Mouse (Mus musculus): ENCODE measurements around the gene Erc2. TPM values are rescaled to one million over a fixed set of nuclear protein-coding genes. Genes with fewer than 3 reads are reported as not detected.

Erc2 gene
- polyA plus RNA-seq, 2 experiments, result 0.52 to 0.99 TPM

GRCm38 (mm10) chr14:28060891-28061290 lies 438.7 kb downstream of the Erc2 start:
- Histone ChIP-seq H3K27ac (no peak overlapping the region), H3K9ac (replicated peaks) (no peak overlapping the region), H3K4me3 (ENCODE audit: insufficient read depth in 1 of 2, low read depth in 2 of 2, low read length in 2 of 2) (no peak overlapping the region), H3K4me1 (replicated peaks; ENCODE audit: control insufficient read depth in 2 of 2, insufficient read depth in 2 of 2, low read length in 1 of 2) (no peaks in the 10 kb centered on the region), H3K36me3 (replicated peaks; ENCODE audit: control insufficient read depth, insufficient read depth, low read depth) (no peaks in the 10 kb centered on the region), H3K4me2 (ENCODE audit: low read depth) (no peak overlapping the region), H3K27me3 (ENCODE audit: control insufficient read depth, insufficient read depth, low read length) (no peaks in the 10 kb centered on the region), H3K9me3 (ENCODE audit: control insufficient read depth, low read length) (no peaks in the 10 kb centered on the region)
- ATAC-seq (ENCODE audit: insufficient read depth) (no peak), DNase-seq (ENCODE audit: low read depth in 3 of 3, low spot score in 3 of 3) (no peak)
- TF ChIP-seq CTCF (IDR thresholded peaks at IDR 0.05; ENCODE audit: low read depth) (no peak), EP300 (IDR thresholded peaks at IDR 0.05; ENCODE audit: low read depth) (no peak)
- 69% methylated on average over 4 of the region's 4 CpGs for WGBS (ENCODE audit: insufficient replicate concordance)

- H3K36me3 ChIP-seq (replicated peaks; ENCODE audit: control insufficient read depth, insufficient read depth, low read depth), result no peaks in the 10 kb centered on the region
- 65% methylated on average over 3 of the region's 3 CpGs for WGBS (ENCODE audit: insufficient replicate concordance)
- H3K27ac ChIP-seq, result no peak overlapping the region
- no peaks in the 10 kb centered on the region for H3K9me3 ChIP-seq (ENCODE audit: control insufficient read depth, low read length)
- H3K9ac ChIP-seq (replicated peaks), result no peak overlapping the region
- ATAC-seq (ENCODE audit: insufficient read depth), result no peak
- TF ChIP-seq EP300 (IDR thresholded peaks at IDR 0.05; ENCODE audit: low read depth) (no peak), CTCF (IDR thresholded peaks at IDR 0.05; ENCODE audit: low read depth) (no peak)
- no peak for DNase-seq (ENCODE audit: low read depth in 3 of 3, low spot score in 3 of 3)
- no peak overlapping the region for H3K4me3 ChIP-seq (ENCODE audit: insufficient read depth in 1 of 2, low read depth in 2 of 2, low read length in 2 of 2)
- no peaks in the 10 kb centered on the region for H3K4me1 ChIP-seq (replicated peaks; ENCODE audit: control insufficient read depth in 2 of 2, insufficient read depth in 2 of 2, low read length in 1 of 2)
- no peak overlapping the region for H3K4me2 ChIP-seq (ENCODE audit: low read depth)
- H3K27me3 ChIP-seq (ENCODE audit: control insufficient read depth, insufficient read depth, low read length), result no peaks in the 10 kb centered on the region
These were observed 439.6 kb downstream of the Erc2 start for GRCm38 (mm10) chr14:28061649-28062375.

GRCm38 (mm10) chr14:28068021-28068420 lies 445.8 kb downstream of the Erc2 start:
- H3K4me2 ChIP-seq (ENCODE audit: low read depth), result no peak overlapping the region
- ATAC-seq (ENCODE audit: insufficient read depth), result no peak
- H3K4me1 ChIP-seq (replicated peaks; ENCODE audit: control insufficient read depth in 2 of 2, insufficient read depth in 2 of 2, low read length in 1 of 2), result no peaks in the 10 kb centered on the region
- no peaks in the 10 kb centered on the region for H3K36me3 ChIP-seq (replicated peaks; ENCODE audit: control insufficient read depth, insufficient read depth, low read depth)
- H3K27ac ChIP-seq, result no peak overlapping the region
- no peak overlapping the region for H3K9ac ChIP-seq (replicated peaks)
- no peaks in the 10 kb centered on the region for H3K27me3 ChIP-seq (ENCODE audit: control insufficient read depth, insufficient read depth, low read length)
- TF ChIP-seq EP300 (IDR thresholded peaks at IDR 0.05; ENCODE audit: low read depth), result no peak
- no peak for TF ChIP-seq CTCF (IDR thresholded peaks at IDR 0.05; ENCODE audit: low read depth)
- no peak for DNase-seq (ENCODE audit: low read depth in 3 of 3, low spot score in 3 of 3)
- WGBS (ENCODE audit: insufficient replicate concordance), result 53% methylated on average over 12 of the region's 12 CpGs
- H3K9me3 ChIP-seq (ENCODE audit: control insufficient read depth, low read length), result no peaks in the 10 kb centered on the region
- H3K4me3 ChIP-seq (ENCODE audit: insufficient read depth in 1 of 2, low read depth in 2 of 2, low read length in 2 of 2), result no peak overlapping the region

DNA sequence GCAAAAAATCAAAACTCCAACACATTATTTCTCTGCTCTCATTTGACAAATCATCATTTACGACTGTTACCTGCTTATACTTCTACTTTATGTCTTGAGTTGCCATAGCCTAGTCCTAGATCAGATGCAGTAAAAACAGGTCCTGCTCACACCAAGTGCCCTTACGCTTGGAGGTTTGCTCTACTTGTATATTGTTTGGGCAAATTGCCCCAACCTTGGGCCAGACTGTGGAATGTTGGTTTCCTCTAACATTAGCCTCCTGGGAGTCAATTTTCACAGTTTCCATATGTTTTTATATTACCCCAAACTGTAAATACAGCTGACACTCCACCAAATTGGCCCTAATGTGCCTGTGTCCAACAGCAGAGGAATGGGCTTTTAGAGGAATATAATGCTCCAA lies 447.6 kb downstream of the Erc2 start:
- ATAC-seq (ENCODE audit: insufficient read depth), result no peak
- WGBS (ENCODE audit: insufficient replicate concordance), result 55% methylated on average over 2 of the region's 2 CpGs
- no peaks in the 10 kb centered on the region for H3K9me3 ChIP-seq (ENCODE audit: control insufficient read depth, low read length)

DNA sequence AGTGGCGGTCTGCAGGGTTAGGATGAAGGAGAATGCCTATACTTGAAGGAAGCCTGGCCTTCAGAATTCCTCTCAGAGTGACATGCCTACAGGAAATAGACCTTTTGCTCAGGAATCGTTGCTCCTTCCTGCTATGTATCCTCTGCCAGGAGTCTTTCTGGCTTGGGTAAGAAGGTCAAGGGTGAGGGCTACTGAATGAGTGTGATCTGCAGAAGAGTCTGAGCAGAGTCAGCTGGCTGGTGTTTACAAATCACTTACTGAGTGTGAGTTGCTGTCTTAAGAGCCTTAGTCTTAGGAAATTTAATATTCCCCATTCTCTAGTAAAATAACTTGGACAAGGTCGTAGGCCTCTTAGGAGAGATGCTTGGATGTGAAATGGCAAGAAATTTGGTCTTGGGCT lies 450.3 kb downstream of the Erc2 start:
- Histone ChIP-seq H3K9me3 (ENCODE audit: control insufficient read depth, low read length) (no peaks in the 10 kb centered on the region), H3K4me1 (replicated peaks; ENCODE audit: control insufficient read depth in 2 of 2, insufficient read depth in 2 of 2, low read length in 1 of 2) (no peaks in the 10 kb centered on the region), H3K27me3 (ENCODE audit: control insufficient read depth, insufficient read depth, low read length) (no peaks in the 10 kb centered on the region), H3K4me3 (ENCODE audit: insufficient read depth in 1 of 2, low read depth in 2 of 2, low read length in 2 of 2) (no peak overlapping the region), H3K9ac (replicated peaks) (no peak overlapping the region), H3K27ac (no peak overlapping the region), H3K4me2 (ENCODE audit: low read depth) (no peak overlapping the region), H3K36me3 (replicated peaks; ENCODE audit: control insufficient read depth, insufficient read depth, low read depth) (no peaks in the 10 kb centered on the region)
- TF ChIP-seq CTCF (IDR thresholded peaks at IDR 0.05; ENCODE audit: low read depth) (no peak), EP300 (IDR thresholded peaks at IDR 0.05; ENCODE audit: low read depth) (no peak)
- WGBS (ENCODE audit: insufficient replicate concordance), result 45% methylated on average over 3 of the region's 3 CpGs
- DNase-seq (ENCODE audit: low read depth in 3 of 3, low spot score in 3 of 3) (no peak), ATAC-seq (ENCODE audit: insufficient read depth) (no peak)

More for the DNA sequence above, 447.6 kb downstream of the Erc2 start:
- Histone ChIP-seq H3K9ac (replicated peaks) (no peak overlapping the region), H3K4me1 (replicated peaks; ENCODE audit: control insufficient read depth in 2 of 2, insufficient read depth in 2 of 2, low read length in 1 of 2) (no peaks in the 10 kb centered on the region), H3K4me2 (ENCODE audit: low read depth) (no peak overlapping the region), H3K36me3 (replicated peaks; ENCODE audit: control insufficient read depth, insufficient read depth, low read depth) (no peaks in the 10 kb centered on the region), H3K27ac (no peak overlapping the region), H3K27me3 (ENCODE audit: control insufficient read depth, insufficient read depth, low read length) (no peaks in the 10 kb centered on the region), H3K4me3 (ENCODE audit: insufficient read depth in 1 of 2, low read depth in 2 of 2, low read length in 2 of 2) (no peak overlapping the region)
- no peak for TF ChIP-seq CTCF (IDR thresholded peaks at IDR 0.05; ENCODE audit: low read depth)
- no peak for TF ChIP-seq EP300 (IDR thresholded peaks at IDR 0.05; ENCODE audit: low read depth)
- no peak for DNase-seq (ENCODE audit: low read depth in 3 of 3, low spot score in 3 of 3)

Measured in liver, embryonic 14.5 days (tissue).